Mouse (Mus musculus) erythroid progenitor cell, adult 5-6 weeks (primary cell): ENCODE results near the gene Thegl. TPM values are rescaled to one million over a fixed set of nuclear protein-coding genes. Genes with fewer than 3 reads are reported as not detected.
"Not testable (repeated sequence)": the region's sequence is repeated elsewhere in the genome, so short reads cannot be mapped to it uniquely, and the experiment has no call there.

ENCODE experiments used
- ATAC-seq: replicated peaks from 2 replicates; pipeline ENCODE4 v1.8.0; 2016; ENCODE audit warnings: moderate number of reproducible peaks, mild to moderate bottlenecking, moderate TSS enrichment, inconsistent platforms; ENCODE audit not compliant: poor library complexity, low FRiP score, severe bottlenecking
- total RNA-seq, 2 experiments: library from RNA; stranded (forward) in 1 of 2; stranded (reverse) in 1 of 2; fragments of 150-400 nt in 1 of 2; fragments of 186-747, 209-891 nt in 1 of 2; gene quantifications; 2 replicates each; pipeline versions ENCODE4 v1.2.3 to v1.2.4; 2015 to 2017; ENCODE audit warnings: low replicate concordance in 2 of 2

Gene Thegl
- total RNA-seq, 2 experiments from 2014 or later = not detected

DNA sequence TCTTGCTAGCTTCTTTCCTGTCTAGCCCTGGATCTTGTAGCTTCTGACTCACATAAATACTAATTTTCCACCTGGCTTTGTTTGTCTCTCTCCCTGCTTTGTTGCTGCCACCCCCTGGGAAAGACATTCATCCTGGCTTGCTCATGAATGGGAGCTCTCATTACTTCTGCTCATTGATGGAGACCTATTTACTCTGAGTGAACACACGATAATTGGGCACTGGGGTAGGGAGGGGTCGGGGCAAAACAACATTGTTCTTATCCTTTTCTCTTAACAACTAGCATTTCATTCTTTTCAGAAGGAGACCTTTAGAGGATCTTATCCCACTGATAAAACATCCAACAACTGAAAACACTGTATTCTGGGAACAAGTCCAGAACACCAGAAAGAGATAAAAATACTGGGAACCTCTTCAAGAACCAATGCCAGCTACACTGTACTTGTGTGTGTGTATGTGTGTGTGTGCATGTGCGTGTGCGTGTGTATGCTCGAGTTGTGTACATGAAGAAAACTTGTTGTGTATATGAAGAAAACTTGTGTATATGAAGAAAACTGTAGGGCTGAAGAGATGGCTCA lies 74.8 kb downstream of the Thegl start:
- ATAC-seq = no peak

GRCm38 (mm10) chr5:77091923-77092322 lies 76.1 kb downstream of the Thegl start:
- no peak for ATAC-seq

DNA sequence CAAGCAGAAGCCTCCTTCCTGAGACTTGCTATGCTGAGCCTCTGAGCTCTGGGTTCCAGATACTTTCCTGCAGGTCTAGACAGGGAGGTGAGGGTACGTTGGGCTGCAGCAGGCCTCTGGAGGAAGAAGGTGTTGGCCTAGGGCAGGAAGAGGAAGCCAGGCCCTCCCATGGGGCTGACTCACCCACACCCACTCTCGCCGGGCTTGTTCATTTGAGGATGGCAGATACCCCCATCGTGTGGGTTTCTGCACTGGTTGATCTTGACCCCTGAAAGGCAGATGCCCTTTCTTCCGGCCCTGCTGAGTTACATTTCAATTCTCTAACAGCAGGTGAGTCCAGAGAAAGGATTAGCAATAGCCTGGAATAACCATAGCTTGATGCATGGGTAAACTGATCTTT lies 76.7 kb downstream of the Thegl start:
- ATAC-seq = no peak

DNA sequence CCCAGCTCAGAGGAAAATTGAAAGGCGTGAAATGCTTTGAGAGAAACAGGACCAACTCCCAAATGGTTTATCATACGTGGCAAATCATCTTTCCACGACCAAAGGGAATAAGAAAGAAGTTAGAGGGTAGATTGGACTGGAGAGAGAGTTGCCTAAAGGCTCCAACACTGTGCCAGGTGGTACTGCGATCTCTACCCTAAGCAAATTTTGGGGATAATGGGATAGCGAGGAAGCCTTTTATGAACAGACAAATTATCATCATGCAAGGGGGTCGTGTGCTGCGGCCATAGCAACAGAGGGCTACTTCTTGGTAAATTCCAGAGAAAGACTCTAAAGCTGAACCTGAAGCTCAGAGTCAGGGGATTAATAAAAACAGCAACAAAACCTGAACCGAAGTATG lies 78.1 kb downstream of the Thegl start:
- no peak for ATAC-seq

- peak; percentile 58; the same call in 1 of the 2 replicates for ATAC-seq
Measured at GRCm38 (mm10) chr5:77094510-77095491, 79.0 kb downstream of the Thegl start.

DNA sequence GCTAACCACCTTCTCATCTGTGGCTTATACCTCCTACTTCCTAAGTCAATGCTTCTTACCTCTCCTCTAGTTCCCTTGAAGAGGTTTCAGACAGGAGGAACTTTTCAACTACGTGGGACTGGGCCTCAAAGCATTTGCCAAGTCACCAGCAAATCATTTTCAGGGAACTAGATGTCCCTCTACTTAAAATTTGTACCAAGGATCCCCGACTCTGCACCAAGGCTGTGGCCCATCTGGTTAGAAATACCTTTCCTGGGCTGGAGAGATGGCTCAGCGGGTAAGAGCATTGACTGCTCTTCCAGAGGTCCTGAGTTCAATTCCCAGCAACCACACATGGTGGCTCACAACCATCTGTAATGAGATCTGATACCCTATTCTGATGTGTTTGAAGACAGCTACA lies 80.4 kb downstream of the Thegl start:
- not testable (repeated sequence) for ATAC-seq

DNA sequence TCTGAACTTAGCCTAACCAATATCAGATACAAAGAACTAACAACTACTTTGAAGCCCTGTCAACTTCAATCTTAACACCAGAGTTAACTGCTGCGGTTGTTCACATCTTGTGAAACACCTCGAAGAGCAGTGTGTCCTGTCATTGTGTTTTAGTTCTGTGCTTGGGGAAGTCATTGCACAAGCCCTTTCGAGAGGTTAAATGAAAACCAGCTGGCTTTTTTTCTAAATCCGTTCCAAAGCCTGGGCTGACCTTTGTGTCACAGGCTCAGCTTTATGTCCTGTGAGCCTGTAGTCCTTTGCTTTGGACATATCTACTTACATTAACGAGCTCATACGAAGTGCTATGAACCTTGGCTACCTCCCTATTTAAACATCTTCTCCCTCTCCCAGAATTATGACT lies 81.9 kb downstream of the Thegl start:
- no peak for ATAC-seq

- no peak for ATAC-seq
Measured at GRCm38 (mm10) chr5:77098874-77099273, 83.1 kb downstream of the Thegl start.

GRCm38 (mm10) chr5:77099317-77099996 lies 83.6 kb downstream of the Thegl start:
- no peak for ATAC-seq

DNA sequence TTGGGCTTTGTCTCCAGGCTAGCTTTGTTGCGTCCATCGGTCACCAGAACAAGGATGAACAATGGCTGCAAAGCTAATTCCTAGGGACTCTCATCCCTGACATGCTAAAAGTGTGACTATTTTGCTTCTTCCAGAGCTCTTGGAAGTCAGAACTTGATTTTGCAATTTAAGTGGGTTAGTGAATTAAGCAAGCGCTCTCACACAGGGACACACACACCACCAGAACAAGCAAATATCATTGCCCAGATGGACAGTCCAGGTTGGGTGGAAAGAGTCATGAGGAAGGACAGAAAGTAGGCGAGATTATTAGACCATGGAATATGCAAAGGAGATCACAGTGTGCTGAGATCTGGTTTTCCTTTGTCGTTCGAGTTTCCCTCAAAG lies 84.2 kb downstream of the Thegl start:
- no peak for ATAC-seq

DNA sequence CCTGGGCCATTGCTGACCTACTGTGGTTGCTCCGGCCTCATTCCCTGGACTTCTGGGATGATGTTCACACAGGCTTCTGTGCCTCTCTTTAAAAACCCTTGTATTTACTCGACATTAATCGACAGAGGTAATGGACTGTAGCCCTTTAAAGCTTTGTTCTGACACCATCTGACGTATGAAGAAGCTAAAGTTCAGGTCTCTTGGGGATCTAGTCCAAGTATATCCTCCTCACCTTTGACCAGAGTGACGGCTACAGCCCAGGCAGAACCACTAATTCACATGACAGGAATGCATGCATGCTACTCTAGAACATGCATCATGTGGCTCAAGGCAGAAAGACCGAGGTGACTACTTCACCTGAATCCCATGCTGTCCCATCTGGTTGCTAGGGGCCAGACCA lies 84.9 kb downstream of the Thegl start:
- ATAC-seq = no peak

DNA sequence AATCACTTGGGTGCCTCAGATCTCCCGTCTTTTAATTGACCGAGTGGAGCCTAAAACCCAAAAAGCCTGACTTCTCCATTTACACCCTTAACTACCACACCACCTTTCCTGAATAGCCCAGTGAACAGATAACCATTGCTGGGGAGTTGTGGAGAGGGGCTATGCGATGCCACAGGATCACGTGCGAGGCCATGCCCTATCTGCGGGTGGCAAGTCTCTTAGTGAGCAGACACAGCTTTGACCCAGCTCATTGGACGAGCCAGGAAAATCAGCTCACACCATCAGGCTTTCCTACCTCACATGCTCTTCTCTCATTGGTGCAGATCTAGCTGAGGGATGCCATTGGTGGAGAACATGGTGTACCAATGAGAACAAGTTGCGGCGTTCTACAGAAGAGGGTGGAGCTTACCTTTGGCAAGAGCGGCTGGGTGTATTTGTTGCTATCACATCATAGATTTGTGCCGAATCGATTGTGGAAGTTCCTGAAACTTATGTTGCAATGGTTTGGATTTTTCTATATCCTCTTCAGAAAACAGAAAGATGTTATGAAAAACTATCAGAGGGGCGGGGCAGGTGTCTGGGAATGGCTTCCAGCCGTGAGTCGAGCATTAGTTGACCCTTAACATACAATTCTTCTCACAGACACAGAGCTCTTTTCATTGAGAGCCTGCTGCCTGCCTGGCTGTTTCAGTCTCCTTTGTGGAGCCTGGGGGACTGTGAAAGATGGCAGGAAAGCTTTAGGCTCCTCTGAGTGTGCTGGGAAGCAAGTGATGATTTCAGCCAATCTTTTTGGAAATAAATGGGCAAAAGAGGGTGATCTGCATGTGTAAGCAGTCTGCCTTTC lies 86.9 kb downstream of the Thegl start:
- no peak for ATAC-seq

- ATAC-seq = no peak
Measured at GRCm38 (mm10) chr5:77107146-77107822, 91.5 kb downstream of the Thegl start.

GRCm38 (mm10) chr5:77108806-77109205 lies 93.0 kb downstream of the Thegl start:
- ATAC-seq = no peak

DNA sequence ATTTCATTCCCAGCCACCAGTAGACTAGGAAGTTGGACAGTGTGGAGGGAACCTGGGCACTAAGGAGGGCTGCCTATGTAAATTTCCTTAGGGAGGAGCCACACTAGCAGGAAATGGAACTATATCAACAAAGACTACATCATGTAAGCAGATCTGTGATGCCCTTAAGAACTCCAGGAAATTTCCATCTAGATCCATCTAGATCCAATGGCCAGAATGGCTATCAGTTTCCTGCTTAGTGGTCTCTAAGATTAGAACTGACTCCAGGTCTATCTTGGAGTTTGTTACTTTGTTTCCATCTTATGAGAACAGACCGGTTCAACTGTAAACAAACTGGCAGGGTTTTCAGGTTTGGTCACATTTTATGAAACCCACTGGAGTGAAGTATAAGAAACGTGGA lies 94.0 kb downstream of the Thegl start:
- ATAC-seq = no peak
